Mouse (Mus musculus) spleen, postnatal 14 days (tissue): ENCODE measurements around the gene Csad.
A peak's percentile ranks its signal among the peaks of the same experiment; 100 is the strongest.

ENCODE experiments used
- DNase-seq, 2 experiments: peaks; one replicate each; pipeline ENCODE4 v3.0.0; 2021 to 2022; ENCODE audit warnings: low spot score in 2 of 2

The Csad gene

DNA sequence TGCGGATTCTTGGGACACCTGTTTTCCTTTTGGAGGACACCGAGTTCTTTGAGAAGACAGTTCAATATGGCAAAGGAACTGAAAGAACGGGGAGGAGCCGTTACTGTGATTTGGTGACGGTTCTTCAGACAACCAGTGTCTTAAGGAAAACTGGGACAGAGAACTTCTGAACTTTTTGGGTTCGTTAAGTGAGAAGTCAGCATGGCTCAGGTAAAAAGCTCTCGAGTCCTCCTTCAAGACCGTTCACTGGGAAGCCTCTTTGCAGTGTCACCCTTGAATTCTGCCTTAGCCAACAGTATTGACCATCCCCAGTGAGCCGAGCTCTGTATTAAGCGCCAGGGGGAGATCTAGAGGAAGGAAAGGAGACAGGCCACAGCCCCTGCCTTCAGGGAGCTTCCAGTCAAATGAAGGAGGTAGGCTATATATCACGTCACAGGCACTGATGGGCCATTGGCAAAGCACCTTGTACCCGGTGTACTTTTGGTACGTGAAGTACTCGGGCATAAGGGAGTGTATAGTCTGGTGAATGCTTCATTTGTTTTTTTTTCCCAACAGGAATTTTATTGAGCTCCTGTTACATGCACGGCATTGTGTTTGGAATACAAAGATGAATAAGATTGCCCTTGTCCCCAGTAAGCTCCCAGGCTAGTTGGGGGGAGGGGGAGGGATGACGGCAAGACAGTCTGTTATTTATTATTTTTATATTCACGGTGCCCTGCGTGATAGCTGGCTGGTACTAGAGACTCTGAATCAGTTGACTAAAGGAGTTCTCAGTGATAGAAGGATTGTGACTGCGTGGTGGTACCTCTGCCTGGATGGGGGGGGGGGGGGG lies at the start of gene Csad:
TSS of gene Csad (minus strand) at position 51 of the 832 bp plus-strand sequence.
- DNase-seq = no peak

DNA sequence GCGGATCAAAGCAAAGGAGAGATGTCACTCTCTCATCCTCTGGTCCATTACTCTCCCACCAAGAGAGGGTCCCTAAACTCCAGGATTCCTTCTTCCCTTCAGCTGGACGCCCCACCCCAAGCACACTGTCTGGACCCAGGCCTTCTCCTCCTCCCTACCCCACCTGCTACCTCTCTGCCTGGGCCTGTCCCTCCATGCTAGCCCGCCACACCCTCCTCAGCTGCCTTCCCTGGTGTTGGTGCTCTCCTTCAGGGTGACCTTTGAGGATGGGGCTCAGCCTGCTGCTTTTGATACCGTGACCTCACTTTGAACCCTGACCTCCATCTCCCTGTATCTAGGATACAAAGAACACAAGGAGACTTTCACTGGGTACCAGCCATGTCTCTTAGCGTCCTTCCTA lies 46.0 kb upstream of the Csad start:
- DNase-seq = no peak

DNA sequence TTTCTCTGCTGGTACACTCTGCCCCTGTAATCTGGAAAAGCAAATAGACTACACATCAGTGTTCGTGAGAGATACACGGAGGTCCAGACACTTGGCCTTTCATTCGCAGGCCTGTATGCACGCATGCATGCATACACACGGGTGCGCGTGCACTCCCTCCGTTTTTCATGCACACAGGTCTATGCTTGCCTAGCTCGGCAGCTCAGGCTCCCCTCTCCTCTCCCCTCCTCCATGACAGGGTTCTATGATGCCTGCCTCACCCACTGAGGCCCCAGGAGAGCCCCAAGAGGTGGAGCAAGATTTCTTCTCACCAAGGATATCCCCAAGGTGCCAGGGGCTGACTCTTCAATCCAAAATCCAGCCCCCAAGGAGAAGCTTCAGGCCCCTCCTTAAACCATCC lies 45.4 kb upstream of the Csad start:
- no peak for DNase-seq

DNA sequence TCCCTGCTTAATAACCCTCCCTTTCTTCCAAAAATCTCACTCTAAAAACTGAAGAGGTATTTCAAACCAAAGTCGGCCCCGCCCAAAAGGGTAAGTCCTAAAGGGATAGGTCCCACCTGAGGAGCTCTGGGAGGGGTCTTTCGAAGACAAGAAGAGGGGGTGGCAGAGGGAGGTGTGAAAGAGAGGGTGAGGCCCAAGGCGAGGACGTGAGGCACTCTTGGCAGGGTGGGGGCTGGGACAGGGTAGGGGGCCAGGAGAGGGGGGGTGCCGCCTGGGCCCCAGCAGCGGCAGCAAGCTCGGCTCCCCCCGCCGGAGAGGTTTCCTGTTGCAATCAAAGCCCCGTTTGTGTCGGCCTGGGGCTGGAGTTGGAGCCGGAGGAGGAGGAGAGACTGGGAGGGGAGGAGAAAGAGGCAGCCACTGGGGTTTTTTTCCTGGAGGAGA lies 44.7 kb upstream of the Csad start:
- DNase-seq = no peak

DNA sequence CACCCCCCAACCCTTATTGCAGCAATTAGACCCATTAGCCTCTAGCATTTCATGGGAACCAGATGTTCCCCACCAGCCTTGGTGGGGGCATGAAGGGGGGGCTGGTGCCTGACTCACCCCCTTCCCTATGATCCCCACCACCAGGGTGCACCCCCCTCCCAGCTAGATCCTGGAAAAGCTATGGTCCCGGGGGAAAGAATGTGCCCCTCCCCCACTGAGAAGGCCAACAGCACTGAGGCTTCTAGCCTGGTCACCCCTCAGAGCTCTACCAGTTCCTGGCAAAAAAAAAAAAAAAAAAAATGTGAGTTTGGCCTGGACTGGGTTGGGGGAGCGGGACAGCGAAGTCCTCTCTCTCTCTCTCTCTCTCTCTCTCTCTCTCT lies 44.3 kb upstream of the Csad start:
- DNase-seq = no peak

DNA sequence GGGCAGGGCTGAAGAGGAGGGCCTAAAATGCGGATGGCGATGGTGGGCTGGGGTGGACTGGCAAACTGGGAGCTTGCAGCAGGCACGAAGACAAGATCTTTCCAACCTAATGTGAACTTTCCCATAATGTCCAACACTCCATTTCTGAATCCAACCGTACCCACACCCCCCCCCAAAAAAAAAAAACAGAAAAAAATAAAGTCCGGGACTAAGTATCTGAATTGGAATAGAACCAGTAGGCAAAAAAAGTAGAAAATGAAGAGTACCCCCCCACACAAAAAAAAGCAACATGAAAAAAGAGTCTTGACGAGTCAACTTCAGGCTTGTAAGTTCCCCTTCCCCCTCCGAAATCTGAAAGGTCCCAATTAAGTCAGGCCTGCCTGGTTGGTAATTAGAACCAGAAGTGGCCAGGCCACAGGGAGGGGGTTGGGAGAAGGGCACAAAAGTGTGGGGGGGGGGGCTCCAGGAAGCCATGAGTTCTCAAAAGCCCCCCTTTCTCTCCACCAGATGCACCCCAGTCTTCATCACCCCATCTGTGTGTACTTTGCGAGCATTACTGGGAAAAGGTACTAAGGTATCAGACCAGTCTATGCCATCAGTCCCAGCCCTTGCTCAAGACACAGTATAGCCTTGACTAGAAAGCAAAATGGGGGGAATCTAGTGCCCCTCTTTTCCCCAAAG lies 43.7 kb upstream of the Csad start:
- no peak for DNase-seq

DNA sequence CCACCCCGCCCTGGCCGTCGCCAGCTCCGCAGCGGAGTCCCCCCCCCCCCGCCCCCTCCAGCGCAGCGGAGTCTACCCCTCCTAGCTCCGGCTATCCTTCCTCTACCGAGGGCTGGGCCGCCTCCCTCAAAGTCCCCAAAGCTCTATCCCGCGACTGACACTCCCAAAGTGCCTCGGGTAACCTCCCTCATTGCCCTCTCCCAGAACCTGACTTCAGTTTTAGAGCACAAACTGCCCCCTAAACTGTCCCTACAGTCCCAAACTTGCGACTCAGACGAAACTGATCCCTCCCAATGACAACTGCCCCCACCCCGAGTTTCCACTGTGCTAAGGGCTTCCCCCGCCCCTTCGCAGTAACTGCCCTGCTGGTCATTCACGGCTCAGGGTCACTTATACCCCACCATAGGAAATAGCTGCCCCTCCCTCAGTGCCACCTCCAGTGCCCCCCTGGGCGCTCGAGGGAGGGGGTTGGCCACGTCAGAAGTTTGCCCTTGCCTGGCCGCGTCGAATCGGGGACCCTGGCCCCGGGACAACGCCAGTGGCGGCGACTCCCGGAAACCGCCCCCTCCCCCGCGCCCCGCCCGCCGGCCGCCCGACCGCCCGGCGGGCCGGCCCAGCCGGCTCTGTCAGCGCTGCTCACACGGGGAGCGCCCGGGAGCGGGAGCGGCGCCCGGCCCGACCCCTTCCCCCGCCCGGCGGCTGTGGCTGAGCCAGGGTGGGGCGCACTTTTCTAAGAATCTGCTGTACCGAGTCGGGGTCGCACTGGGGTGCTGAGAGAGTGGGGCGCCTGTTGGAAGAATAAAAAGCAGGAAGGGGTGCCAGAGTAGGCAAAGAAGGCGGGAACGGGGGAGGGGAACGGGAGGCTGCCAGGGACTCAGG lies 43.0 kb upstream of the Csad start:
- no peak for DNase-seq

DNA sequence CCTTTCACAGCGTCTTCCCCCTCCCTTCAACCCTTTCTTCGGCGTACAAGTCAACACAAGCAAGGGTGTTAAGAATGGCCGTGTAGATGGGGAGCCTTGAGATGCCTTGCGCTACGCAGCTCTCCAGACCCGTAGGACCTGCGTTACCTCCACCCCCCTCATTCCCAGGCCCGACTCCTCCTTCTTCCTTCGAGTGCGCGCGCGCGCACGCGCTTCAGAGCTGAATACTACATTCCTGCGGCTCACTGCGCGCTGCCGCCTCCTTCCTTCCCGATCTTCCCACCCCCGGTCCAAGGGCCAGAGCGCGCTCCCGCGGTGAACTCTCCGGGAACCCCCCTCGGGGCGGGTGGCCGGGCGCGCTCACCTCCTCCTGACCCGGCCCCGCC lies 42.3 kb upstream of the Csad start:
- DNase-seq = peak in 1 of 2 experiments; percentile 42

DNA sequence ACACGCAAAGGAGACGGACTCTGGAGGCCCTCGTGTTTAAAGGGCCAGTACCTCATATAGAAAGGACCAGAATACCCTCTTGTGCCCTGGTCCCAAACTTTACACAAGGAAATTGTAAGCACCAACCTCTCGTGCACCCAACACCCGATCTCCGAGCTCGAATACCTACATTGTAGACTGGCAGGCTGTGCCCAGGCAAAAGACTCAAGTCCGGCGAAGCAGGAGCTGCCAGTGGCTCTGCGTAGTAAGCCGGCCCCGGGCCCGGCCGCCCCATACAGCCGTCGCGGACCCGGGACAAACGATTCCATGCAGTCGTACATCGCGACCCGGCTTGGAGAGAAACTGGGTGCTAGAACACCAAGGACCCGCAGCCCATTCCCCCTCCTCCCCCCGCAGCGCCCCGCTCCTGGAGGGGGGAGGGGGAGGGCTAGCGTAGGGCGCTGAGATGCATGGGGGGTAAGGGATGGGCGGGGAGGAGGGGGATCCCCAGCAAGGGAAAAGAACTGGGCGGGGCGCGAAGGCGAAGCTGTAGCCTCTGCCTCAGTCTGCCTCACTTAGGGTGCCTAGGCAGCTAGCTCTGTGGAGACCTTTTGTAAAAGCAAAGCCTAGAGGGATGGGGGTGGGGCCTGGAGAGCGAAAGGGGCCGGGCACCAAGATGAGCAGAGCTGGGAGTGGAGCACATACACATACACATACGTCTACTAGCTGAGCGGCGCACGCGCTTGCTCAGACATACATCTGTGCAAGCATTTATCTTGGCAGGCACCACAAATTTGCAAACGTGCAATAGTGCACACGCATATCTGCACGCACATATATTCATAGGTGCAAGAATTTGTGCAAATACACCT lies 41.6 kb upstream of the Csad start:
- DNase-seq = peak in 1 of 2 experiments; percentile 24

DNA sequence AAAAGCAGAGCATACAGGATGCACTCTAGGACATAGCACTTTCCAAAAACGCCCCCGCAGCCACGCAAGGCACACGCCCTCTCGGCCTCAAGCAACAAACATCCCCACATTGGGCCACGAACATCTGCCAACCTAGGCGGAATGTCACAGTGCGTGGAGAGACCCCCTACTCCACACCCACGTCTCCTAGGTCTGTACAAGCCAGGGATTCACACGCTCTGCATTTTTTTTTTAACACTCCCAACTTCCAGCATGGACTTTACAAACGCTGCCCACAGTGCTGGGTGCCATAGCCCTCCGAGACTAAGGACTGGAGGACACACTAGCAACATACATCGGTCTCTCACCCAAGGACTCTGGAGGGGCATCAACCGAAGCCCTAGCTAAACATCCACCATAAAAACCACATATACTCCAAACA lies 40.9 kb upstream of the Csad start:
- DNase-seq = no peak

DNA sequence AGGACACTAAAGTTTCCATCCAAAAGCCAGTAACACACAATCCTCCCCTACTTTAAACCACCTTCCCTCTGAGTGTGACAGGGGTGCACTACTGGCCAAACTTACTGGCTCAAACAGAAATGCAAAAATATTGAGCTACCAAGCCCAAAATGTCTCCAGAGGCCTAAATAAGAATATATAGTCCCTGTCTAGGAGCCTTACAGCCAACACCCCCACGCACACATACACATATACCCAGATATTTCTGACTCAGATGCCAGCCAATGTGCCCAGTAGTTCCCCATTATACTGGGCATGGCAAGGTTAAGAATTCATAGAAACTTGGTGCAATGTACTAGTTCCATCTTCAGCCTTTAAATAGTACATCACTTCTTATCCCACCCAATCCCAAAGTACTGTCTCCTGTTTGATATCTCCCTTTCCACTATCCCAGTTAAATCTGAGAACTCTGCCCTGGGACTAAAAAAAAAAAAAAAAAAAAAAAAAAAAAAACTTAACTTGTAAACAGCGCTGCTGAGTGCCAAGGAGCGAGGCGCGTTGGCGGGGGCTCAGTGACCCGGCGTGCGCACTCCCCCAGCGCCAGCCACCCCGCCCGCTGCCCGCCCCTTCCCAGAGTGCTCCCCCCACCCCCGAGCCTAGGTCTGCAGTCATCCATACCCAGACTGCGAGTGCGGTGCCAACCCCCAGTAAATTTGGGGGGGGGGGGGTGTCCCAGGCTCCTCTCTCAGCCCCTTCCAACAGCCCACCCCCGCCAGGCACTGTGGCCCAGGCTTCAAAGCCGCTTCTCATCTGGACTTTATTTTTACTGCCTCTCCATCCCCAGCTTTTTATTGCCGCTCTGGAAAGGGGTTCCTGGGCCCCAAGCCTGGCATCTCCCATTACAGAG lies 40.0 kb upstream of the Csad start:
- DNase-seq = no peak

DNA sequence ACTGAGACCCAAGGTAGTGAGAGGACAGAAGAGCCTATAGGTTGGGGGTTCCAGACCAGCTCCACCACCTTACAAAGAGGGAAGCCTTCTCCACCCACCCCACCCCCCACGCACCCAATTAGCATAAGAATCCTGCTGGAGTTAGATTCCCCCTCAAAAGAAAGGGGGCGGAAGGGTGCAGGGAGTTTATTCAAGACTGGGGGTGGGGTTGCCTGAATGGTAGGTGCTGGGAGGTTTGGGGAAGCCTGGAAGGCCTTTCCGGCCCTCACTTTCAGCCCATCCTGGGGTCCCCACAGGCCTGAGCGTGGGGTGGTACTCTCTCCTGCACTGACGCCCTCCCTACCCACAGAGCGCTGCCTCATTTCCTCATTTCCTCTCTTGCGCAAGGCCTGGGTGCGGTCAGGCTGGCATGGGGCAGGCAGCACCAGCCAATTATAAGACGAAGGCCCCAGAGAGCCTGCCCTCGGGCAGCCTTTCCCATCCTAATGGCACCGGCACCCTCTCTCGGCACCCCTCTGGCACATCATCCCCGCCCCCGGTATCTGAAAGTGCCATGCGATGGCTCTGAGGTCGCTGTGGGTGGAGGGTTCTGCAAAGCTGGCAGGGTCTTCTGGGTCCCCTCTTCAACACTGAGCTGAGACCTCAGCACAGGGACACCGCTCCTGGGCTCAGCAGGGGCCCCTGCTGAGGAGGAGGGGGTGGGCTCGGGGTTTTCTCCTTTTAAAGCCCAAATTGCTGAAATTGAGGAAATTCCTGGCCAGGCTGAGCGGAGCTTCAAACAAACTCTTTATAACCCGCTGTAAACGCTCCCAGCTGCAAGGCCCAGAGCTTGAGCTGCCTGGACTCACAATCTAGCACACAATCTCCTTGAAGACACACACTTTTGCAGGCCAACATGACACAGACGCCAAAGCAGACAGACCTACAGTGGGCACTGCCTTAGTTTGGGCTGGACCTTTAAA lies 39.0 kb upstream of the Csad start:
- DNase-seq = peak in 1 of 2 experiments; percentile 50

DNA sequence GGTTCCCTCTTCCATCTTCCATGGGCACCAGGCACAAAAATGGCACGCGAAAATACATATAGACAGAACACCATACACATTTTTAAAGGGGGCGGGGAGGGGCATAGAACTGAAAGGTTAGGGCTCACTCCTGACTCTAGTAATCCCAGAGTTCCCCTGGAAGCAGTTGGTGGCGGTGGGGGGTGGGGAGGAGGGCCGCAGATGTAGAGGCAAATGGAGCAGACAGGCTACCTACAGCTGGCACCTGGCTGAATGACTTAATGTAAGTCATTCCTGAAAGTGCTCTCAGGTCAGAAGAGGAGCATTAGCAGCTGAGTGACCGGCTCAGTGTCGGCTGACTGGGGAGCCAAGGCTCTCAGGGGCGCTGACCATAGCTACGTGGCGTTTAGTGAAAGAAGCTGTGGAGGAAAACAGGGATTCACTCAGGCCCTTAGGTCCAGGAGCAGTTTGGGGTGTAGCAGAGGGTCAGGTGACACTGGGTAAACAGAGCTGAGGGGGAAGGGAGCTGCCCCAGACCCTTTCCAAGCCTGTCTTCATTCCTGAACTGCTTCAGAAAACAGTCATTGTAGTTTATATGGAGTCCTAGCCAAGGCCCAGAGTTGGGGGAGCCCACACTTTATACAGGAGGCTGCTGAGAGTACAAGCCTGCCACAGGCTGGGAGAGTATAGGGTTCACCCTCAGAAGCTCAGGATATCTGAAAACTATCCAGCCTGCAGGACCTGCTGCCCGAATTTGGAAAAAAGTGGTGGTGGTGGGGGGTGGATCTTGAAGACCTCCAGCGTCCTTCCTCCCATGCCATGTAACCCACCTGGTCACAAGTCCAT lies 38.1 kb upstream of the Csad start:
- DNase-seq = no peak

DNA sequence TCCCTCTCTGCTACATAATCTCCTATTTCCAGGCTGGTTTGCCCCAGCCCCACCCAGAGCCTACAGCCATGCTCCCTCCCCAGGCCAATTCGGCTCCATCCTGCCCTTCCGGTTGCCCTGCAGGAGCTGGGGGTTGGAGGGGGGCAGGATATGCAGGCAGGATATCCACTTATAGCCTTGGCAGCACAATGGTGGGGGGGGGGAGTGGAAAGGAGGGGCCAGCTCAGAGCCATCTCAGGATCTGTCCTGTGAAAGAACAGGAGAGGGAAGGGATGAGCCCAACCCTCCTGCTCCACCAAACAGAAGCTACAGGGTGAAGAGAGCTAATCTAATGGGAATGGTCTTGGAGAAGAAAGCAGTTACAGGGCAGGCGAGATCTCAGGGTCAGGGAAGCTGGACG lies 36.1 kb upstream of the Csad start:
- no peak for DNase-seq

DNA sequence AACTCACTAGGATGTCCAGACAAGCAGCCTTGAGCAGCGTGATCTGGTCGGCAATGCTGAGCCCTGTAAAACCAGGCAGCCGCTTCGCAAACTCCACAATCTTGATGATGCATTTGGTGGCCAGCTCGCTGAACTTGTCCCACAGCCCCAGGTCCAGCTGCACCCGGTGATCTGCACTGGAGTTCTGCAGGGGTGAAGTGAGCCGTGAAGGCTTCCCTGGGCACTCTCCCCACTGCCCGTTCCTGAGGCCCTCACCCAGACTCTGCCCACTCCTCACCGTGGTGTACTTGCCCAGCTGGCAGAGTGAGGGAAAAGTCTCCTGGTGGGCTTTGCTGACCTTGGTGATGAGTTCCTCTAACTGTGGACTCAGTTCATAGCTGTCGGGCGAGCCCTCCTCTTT lies 35.3 kb upstream of the Csad start:
- DNase-seq = no peak

DNA sequence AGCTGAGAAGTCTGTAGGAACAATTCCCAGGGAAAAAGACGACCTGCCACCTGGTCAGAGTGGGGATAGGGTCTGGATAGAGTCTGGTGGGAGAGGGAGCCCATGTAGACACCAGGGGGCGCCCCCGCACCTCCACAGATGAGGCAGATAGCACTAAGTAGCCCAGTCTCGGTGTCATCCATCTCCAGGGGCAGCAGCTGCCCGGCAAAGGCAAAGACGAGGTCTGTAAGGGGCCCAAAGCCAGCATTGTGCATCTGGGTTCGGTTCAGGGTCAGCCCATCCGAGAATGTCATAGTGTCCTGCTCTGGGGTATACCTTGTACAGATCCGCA lies 34.7 kb upstream of the Csad start:
- DNase-seq = peak; percentile 56 to 78

DNA sequence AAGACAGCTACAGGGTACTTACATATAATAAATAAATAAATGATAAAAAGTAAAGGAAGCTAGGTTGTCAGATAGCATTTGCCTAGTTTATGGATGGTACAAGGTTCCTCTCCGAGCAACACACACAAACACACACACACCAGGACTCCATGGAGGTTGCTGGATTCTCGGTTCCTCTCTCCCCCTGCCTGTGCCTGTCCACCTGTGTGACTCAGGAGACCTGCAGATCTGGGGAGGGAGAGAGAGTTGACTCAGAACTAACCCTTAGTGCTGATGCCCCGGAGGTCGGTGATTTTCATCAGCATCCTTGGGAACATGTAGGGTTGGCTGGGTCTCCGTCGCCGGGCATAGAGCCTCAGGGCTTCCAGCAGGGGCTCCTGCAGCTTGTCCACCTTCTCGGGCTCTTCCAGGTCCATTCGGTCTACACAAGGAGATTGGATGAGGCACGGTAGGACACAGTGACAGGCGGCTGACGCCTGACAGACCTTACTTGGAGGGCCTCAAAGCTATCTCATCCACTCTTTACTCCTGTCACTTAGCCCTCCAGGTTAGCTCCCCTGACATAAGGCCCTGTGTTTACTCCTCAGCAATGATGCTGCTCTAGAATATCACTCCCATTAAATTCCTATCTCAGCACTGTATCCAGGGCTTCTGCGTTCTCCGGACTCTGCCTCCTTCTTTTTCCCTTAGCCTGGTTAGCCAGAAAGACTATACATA lies 34.2 kb upstream of the Csad start:
- no peak for DNase-seq
